Mouse (Mus musculus): ENCODE measurements around the gene Col2a1.

- no peak for TF ChIP-seq POLR2A (IDR thresholded peaks at IDR 0.05; ENCODE audit: borderline replicate concordance, extremely low read depth, insufficient read depth, insufficient read length, poor library complexity, severe bottlenecking)
- no peak for TF ChIP-seq CTCF (IDR thresholded peaks at IDR 0.05; ENCODE audit: borderline replicate concordance, extremely low read depth, insufficient read depth, insufficient read length)
Measured at GRCm38 (mm10) chr15:97950240-97950639, 54.3 kb downstream of the Col2a1 start.
